Mouse (Mus musculus): ENCODE data around the gene Thap8.

DNA sequence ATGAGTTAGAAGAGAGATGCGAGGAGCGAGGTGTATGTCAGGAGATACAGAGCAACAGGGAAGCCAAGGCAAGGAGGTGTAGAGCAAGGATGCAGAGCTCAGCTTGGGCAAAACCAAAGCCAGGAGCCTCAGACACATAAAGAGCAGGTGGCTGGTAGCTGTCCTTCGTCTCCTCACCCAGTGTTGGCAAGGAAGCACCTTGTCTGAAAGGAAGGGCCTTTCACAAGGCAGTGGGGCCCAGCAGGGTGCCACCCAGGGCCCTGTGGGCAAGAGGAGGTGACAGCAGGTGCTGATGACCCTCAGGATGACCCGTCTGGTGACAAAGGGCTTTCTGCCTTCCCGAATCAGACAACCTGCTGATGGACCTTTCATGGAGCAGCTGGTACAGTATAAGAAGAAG lies 54.7 kb downstream of the Thap8 start:
- TF ChIP-seq CTCF (conservative IDR thresholded peaks at IDR 0.05; ENCODE audit: insufficient read depth, insufficient read length, low read depth, low read length) (no peak), POLR2A (IDR thresholded peaks at IDR 0.05; ENCODE audit: low read depth, low read length) (no peak)

Measured in kidney, adult 2 months (tissue).